Mouse (Mus musculus) left cerebral cortex, adult 2 months (tissue): Measurements from ENCODE around the gene Cyp3a59. TPM values are rescaled to one million over a fixed set of nuclear protein-coding genes. Genes with fewer than 3 reads are reported as not detected.
"Not testable (repeated sequence)": the region's sequence is repeated elsewhere in the genome, so short reads cannot be mapped to it uniquely, and the experiment has no call there.

Experiments used
- DNase-seq, 2 experiments: peaks; one replicate each; pipeline ENCODE4 v3.0.0; 2021 to 2022; ENCODE audit warnings: low spot score in 2 of 2, mixed read lengths in 1 of 2; ENCODE audit errors: extremely low spot score in 1 of 2
- H3K27ac ChIP-seq: fragments of 200-600 bp; 2 replicates; pipeline ENCODE4 v1.8.1; 2022
- H3K4me3 ChIP-seq: fragments of 200-600 bp; 2 replicates; pipeline ENCODE4 v1.8.1; 2022
- CTCF ChIP-seq: fragments of 200-600 bp; IDR thresholded peaks from 2 replicates; pipeline ENCODE4 v1.8.1; 2022; ENCODE audit warnings: antibody characterized with exemption, mild to moderate bottlenecking, moderate library complexity
- intact Hi-C: fragments of 180-260 bp; cut with DNase I; formaldehyde crosslinking; loops from one replicate; pipeline ENCODE4 v1.15.1; 2025
- long read RNA-seq, 2 experiments: library from polyadenylated mRNA; stranded (forward); transcript quantifications; one replicate each; pipeline ENCODE4 v2.0.0; 2021; ENCODE audit warnings: borderline mapping rate in 2 of 2
- total RNA-seq, 2 experiments: library from RNA; stranded (reverse); gene quantifications; 2 replicates each; pipeline ENCODE4 v1.2.3; 2021

Gene Cyp3a59
- total RNA-seq, result not detected
- long read RNA-seq, experiment 1, result 0 reads
- long read RNA-seq, experiment 2, result 0 reads

DNA sequence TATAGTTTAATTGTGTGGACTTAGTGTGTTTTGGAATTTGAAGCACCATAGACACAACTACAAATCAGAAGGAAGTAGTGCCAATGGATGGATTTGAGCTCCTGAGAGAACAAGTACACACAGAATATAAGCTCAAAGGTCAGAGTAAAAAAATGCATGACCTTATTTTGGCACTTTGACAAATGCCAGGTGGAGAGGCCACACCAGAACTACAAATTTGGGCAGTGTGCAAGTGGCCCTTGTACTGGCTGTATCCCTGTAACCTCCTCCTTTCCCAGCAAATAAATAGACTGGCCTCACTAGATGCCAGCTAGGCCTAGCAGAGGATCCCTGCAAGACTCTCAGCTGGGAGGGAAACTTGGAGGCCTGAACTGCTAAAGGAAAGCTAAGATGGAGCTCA lies at the start of gene Cyp3a59:
Gene Cyp3a59, plus strand, starts transcription at position 313 of the 400 bp plus-strand sequence.
- DNase-seq, H3K4me3 ChIP-seq, H3K27ac ChIP-seq, intact Hi-C loops: not testable (repeated sequence)

- H3K4me3 ChIP-seq, result no peak overlapping the region
- no peak overlapping the region for H3K27ac ChIP-seq
- no peak for TF ChIP-seq CTCF
- intact Hi-C loops, result no loop called here
- no peak for DNase-seq
Measured at GRCm38 (mm10) chr5:146070099-146070498, 9.0 kb upstream of the Cyp3a59 start.

DNA sequence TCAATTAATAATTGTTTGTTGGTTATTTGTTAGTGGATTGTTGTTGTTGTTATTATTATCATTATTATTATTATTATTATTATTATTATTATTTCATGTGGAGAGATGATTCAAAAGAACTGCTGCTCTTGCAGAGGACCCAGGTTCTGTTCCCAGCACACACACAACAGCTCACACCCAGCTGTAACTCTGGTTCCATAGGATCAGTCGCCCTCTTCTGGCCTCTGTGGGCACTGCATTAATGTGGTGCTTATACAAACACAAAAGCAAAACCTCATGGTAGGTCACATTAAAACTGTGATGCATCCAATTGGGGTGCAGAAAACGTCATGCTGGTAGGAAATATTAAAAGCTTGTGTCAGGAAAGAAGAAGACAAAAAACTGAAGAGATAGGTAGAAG lies 68.8 kb downstream of the Cyp3a59 start:
- no peak overlapping the region for H3K27ac ChIP-seq
- no peak; the same call in 1 of the 2 replicates for TF ChIP-seq CTCF
- no peak for DNase-seq
- intact Hi-C loops, result no loop called here
- H3K4me3 ChIP-seq, result no peak overlapping the region

- intact Hi-C loops, result no loop called here
- no peak overlapping the region for H3K27ac ChIP-seq
- H3K4me3 ChIP-seq, result no peak overlapping the region
- no peak for TF ChIP-seq CTCF
- no peak for DNase-seq
Measured at GRCm38 (mm10) chr5:146150454-146150853, 71.4 kb downstream of the Cyp3a59 start.

- H3K27ac ChIP-seq, DNase-seq, H3K4me3 ChIP-seq, intact Hi-C loops: not testable (repeated sequence)
Measured at GRCm38 (mm10) chr5:146158326-146158725, 79.3 kb downstream of the Cyp3a59 start.

- H3K27ac ChIP-seq, intact Hi-C loops, DNase-seq, H3K4me3 ChIP-seq: not testable (repeated sequence)
Measured at GRCm38 (mm10) chr5:146160439-146160838, 81.4 kb downstream of the Cyp3a59 start, which contains the start of gene Gm5565. Gene Gm5565, minus strand, starts transcription at chr5:146160539.

Other genes starting within 250 kb of the Cyp3a59 start
- gene Cyp3a11, start 199.3 kb upstream of the Cyp3a59 start, total RNA-seq, result not detected
- gene Cyp3a25, start 69.6 kb upstream of the Cyp3a59 start, total RNA-seq, result not detected
- gene Gm5565, start 81.3 kb downstream of the Cyp3a59 start, total RNA-seq, result not detected
- gene Gm6309, start 91.5 kb downstream of the Cyp3a59 start, total RNA-seq, result not detected
- 1 to 10 TPM; 1.2 to 1.7 TPM for gene 1700001J03Rik, start 106.0 kb downstream of the Cyp3a59 start, total RNA-seq
- 10 to 100 TPM; 76.0 to 80.1 TPM for gene Rnf6, start 142.3 kb downstream of the Cyp3a59 start, total RNA-seq
- gene Cdk8, start 152.0 kb downstream of the Cyp3a59 start, total RNA-seq, result 10 to 100 TPM; 42.6 to 44.0 TPM